Mouse (Mus musculus) stomach, embryonic 16.5 days (tissue): ENCODE data around the gene Unc5cl. TPM values are rescaled to one million over a fixed set of nuclear protein-coding genes. Genes with fewer than 3 reads are reported as not detected.
"Not testable (repeated sequence)": the region's sequence is repeated elsewhere in the genome, so short reads cannot be mapped to it uniquely, and the experiment has no call there.

ENCODE experiments used
- ATAC-seq: fragments of 200-750 bp; cut with Nextera tagmentation; 2 replicates; pipeline ENCODE4 v1.8.0; 2017; ENCODE audit warnings: moderate number of reproducible peaks, moderate TSS enrichment; ENCODE audit not compliant: insufficient read depth, low FRiP score
- H3K27ac ChIP-seq: fragments of 300-500 bp; sonication (generic); 2 replicates; pipeline ENCODE4 v1.5.1; 2014; ENCODE audit warnings: low read length
- H3K27me3 ChIP-seq: fragments of 300-500 bp; sonication (generic); 2 replicates; pipeline ENCODE4 v1.6.1; 2014; ENCODE audit warnings: low read length, control low read depth, mixed read lengths; ENCODE audit not compliant: control insufficient read depth, insufficient read depth
- H3K36me3 ChIP-seq: fragments of 300-500 bp; sonication (generic); 2 replicates; pipeline ENCODE4 v1.6.1; 2014; ENCODE audit warnings: low read length; ENCODE audit not compliant: control insufficient read depth, insufficient read depth
- H3K4me1 ChIP-seq: fragments of 300-500 bp; sonication (generic); 2 replicates; pipeline ENCODE4 v1.6.1; 2014; ENCODE audit warnings: low read length, control low read depth, mixed read lengths; ENCODE audit not compliant: control insufficient read depth, insufficient read depth
- H3K4me2 ChIP-seq: fragments of 300-500 bp; sonication (generic); 2 replicates; pipeline ENCODE4 v1.6.1; 2014; ENCODE audit warnings: low read depth, low read length, mixed read lengths
- H3K4me3 ChIP-seq: fragments of 300-500 bp; sonication (generic); replicated peaks from 2 replicates; pipeline ENCODE4 v1.5.1; 2014; ENCODE audit warnings: mild to moderate bottlenecking, low read length
- H3K9ac ChIP-seq: fragments of 300-500 bp; sonication (generic); 2 replicates; pipeline ENCODE4 v1.6.1; 2014; ENCODE audit warnings: low read length
- H3K9me3 ChIP-seq: fragments of 300-500 bp; sonication (generic); replicated peaks from 2 replicates; pipeline ENCODE4 v1.6.1; 2016; ENCODE audit warnings: low read length, control low read depth; ENCODE audit not compliant: control insufficient read depth
- WGBS: fragments of 180-500 bp; shearing (Covaris S2); extraction: QIAGEN DNeasy Blood & Tissue Kit; methylation state at CpG from one replicate; pipeline ENCODE4 v1.1.7; 2014; 5-methylcytosine and 5-hydroxymethylcytosine counted together
- polyA plus RNA-seq: library from polyadenylated mRNA; unstranded; fragments of >200 nt; fragmentation: Nextera tagmentation; extraction: Ambion mirVana; gene quantifications from 2 replicates; pipeline ENCODE4 v1.2.1, GENCODE M21; 2015

Gene Unc5cl
- polyA plus RNA-seq, 1 experiment from 2014 or later = 13.7 TPM

DNA sequence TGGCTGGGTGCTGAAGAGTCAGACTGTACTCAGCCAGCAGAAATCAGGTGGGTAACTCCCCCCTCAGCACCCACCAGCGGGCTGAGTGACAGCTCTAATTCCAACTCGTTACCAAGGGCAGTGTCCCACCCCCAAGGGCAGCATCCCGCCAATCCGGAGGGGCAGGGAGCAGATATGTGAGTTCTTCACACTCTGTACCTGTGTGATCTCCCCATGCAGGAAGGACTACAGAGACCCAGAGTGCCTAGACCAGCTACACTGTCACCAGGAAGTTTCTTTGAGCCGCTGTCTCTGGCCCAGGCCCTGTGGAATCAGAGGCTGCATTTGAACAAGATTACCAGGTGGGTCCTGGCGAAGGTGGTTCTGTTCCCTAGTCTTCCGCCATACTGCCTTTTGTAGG, 511 bp upstream of the Unc5cl start:
- H3K27ac ChIP-seq = peak overlapping the region; percentile 46
- peaks cover 4% of the 10 kb centered on the region; the same call in 1 of the 2 replicates for H3K4me1 ChIP-seq
- no peaks in the 10 kb centered on the region for H3K36me3 ChIP-seq
- peak overlapping the region; percentile 42 for H3K4me2 ChIP-seq
- WGBS = 49% methylated on average over 7 of the region's 7 CpGs
- H3K27me3 ChIP-seq = no peaks in the 10 kb centered on the region
- peak overlapping the region; percentile 30 for H3K4me3 ChIP-seq
- ATAC-seq = no peak
- H3K9me3 ChIP-seq = no peaks in the 10 kb centered on the region
- peak overlapping the region; percentile 55; the same call in 1 of the 2 replicates for H3K9ac ChIP-seq

DNA sequence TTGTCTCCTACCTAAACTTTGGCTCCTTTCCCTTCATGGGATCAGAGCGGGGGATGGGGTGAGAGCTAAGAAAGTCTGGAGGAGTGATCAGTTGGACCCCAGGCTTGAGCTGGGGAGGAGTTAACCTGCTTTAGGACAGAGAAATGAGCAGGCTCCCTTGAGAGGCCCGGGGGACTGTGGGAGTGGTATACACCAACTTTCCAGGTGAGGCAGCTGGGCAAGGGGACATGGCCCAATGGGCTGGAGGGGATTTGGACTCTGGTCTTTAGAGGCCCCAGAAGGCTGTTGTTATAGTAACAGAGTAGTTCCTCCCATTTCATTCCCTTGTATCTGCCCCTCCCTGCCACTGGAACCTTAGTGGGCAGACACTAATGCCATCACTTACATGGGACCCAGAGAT, 1.3 kb downstream of the Unc5cl start:
- 66% methylated on average over 2 of the region's 2 CpGs for WGBS
- peak; percentile 29; the same call in 1 of the 2 replicates for ATAC-seq

DNA sequence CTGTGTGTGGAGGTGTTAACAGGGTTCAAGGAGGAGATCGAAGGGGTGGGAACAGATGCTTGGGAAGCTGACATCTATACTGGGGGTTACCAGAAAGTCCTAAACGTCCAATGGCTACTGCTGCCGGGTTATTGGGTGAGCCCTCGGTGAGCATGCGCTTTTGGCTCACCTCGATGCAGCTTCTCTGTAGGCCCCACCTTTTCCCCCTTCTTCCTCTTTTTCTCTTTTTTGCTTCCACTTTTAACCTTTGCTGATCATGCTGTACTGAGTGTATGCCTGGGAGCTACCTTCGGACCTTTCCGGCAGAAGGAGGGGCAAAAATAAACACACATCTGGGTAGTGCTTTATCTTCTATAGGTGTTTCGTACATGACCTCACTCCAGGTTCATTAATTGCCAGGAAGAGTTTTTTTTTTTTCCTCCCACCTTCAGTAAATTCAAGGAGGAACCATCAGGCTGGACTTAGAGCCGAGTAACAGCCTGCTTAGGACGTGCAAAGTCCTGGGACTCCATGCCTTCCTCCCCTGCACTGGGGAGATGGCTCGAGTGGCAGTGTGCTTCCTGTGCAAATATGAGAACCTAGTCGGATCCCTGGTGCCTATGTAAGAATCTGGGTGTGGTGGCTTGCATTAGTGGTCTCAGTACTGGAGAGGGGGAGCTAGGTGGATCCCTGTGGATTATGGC, 3.4 kb downstream of the Unc5cl start:
- Histone ChIP-seq H3K36me3 (no peaks in the 10 kb centered on the region), H3K4me1 (no peaks in the 10 kb centered on the region), H3K9ac (no peak overlapping the region; the same call in 1 of the 2 replicates), H3K4me3 (no peak overlapping the region), H3K4me2 (0 out of 2 replicates have a peak overlapping the region, but pooled peaks have one; percentile 3), H3K9me3 (no peaks in the 10 kb centered on the region), H3K27me3 (no peaks in the 10 kb centered on the region), H3K27ac (peak overlapping the region; percentile 59)
- 53% methylated on average over 13 of the region's 13 CpGs for WGBS
- ATAC-seq = peak; percentile 53; the same call in 1 of the 2 replicates

More for the DNA sequence above, 1.3 kb downstream of the Unc5cl start:
- Histone ChIP-seq H3K27me3 (no peaks in the 10 kb centered on the region), H3K27ac (peak overlapping the region; percentile 38), H3K9me3 (no peaks in the 10 kb centered on the region), H3K9ac (peak overlapping the region; percentile 11; the same call in 1 of the 2 replicates), H3K4me1 (peaks cover 4% of the 10 kb centered on the region; the same call in 1 of the 2 replicates), H3K4me2 (peak overlapping the region; percentile 42; the same call in 1 of the 2 replicates), H3K36me3 (no peaks in the 10 kb centered on the region), H3K4me3 (peak overlapping the region; percentile 30)

DNA sequence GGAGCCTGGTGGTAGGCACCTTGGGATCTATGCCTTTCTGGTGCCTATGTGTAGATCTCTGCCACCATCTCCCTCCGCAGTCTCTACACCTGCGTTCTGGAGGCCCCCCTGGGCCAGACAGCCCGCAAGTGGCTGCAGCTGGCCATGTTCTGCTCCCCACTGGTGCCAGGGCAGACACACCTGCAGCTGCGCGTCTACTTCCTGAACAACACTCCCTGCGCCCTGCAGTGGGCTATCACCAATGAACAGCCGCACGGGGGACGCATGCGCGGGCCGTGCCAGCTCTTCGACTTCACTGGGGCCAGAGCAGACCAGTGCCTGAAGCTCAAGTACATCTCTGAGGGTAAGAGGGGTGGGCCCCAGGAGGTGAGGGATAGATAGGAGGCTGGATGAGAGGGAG, 7.4 kb downstream of the Unc5cl start:
- H3K4me3 ChIP-seq = no peak overlapping the region
- H3K4me1 ChIP-seq = peaks cover 1% of the 10 kb centered on the region; the same call in 1 of the 2 replicates
- ATAC-seq = no peak
- no peak overlapping the region for H3K9ac ChIP-seq
- no peaks in the 10 kb centered on the region for H3K9me3 ChIP-seq
- no peaks in the 10 kb centered on the region for H3K27me3 ChIP-seq
- no peak overlapping the region for H3K4me2 ChIP-seq
- no peak overlapping the region for H3K27ac ChIP-seq
- H3K36me3 ChIP-seq = no peaks in the 10 kb centered on the region
- WGBS = 96% methylated on average over 13 of the region's 13 CpGs

DNA sequence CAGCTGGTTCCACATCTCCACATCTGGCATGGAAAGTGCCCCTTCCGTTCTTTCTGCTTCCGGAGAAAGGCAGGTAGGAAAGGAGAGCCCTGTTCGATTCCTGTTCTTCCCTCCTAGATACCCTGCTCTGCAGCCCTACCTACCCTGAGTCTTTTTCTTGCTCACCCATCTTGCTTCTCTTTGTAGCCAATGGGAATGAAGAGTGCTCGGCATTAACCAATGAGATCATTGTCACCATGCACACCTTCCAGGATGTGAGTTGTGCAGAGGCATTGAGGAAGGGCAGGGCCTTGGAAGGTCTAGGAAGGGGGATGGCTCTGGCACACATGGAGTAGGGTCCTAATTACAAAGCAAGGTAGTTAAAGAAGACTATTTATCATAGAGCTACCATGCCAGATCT, 8.7 kb downstream of the Unc5cl start:
- Histone ChIP-seq H3K4me1 (peaks cover 4% of the 10 kb centered on the region; the same call in 1 of the 2 replicates), H3K9me3 (no peaks in the 10 kb centered on the region), H3K4me2 (no peak overlapping the region), H3K27ac (no peak overlapping the region), H3K36me3 (no peaks in the 10 kb centered on the region), H3K27me3 (no peaks in the 10 kb centered on the region), H3K9ac (no peak overlapping the region), H3K4me3 (no peak overlapping the region)
- WGBS = 93% methylated on average over 4 of the region's 4 CpGs
- ATAC-seq = no peak

DNA sequence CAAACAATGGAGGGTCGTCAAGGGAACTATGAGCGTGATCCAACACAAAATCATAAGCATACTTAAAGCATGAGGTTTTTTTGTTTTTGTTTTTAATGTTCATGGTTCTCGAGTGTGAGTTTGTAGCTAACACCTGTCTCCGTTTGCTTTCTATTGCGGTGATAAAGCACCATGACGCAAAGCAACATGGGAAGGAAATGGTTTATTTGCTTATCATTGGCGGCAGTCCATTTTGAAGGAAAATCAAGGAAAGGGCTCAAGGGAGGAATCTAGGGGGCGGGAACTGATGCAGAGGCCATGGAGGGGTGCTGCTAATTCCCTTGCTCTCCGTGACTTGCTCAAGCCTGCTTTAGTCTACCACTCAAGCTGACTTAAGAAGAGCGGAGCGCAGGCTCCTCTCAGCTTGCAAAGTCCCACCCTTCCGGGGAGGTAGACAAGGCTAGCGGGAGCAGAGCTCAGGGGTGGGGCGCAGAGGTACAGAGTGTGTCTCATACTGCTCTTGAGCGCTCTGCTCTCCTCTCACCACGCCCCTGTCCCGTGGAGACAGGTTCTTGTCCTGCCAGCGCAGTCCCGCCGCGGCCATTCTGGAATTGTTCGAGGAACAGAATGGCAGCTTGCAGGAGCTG, 12.2 kb downstream of the Unc5cl start:
- peak; percentile 46 for ATAC-seq
- H3K27me3 ChIP-seq = no peaks in the 10 kb centered on the region
- peak overlapping the region; percentile 21; the same call in 1 of the 2 replicates for H3K4me3 ChIP-seq
- H3K4me1 ChIP-seq = peaks cover 4% of the 10 kb centered on the region; the same call in 1 of the 2 replicates
- peak overlapping the region; percentile 37 for H3K4me2 ChIP-seq
- peak overlapping the region; percentile 48; the same call in 1 of the 2 replicates for H3K9ac ChIP-seq
- no peak overlapping the region for H3K27ac ChIP-seq
- 30% methylated on average over 22 of the region's 22 CpGs for whole genome bisulfite sequencing
- no peaks in the 10 kb centered on the region for H3K9me3 ChIP-seq
- H3K36me3 ChIP-seq = no peaks in the 10 kb centered on the region

DNA sequence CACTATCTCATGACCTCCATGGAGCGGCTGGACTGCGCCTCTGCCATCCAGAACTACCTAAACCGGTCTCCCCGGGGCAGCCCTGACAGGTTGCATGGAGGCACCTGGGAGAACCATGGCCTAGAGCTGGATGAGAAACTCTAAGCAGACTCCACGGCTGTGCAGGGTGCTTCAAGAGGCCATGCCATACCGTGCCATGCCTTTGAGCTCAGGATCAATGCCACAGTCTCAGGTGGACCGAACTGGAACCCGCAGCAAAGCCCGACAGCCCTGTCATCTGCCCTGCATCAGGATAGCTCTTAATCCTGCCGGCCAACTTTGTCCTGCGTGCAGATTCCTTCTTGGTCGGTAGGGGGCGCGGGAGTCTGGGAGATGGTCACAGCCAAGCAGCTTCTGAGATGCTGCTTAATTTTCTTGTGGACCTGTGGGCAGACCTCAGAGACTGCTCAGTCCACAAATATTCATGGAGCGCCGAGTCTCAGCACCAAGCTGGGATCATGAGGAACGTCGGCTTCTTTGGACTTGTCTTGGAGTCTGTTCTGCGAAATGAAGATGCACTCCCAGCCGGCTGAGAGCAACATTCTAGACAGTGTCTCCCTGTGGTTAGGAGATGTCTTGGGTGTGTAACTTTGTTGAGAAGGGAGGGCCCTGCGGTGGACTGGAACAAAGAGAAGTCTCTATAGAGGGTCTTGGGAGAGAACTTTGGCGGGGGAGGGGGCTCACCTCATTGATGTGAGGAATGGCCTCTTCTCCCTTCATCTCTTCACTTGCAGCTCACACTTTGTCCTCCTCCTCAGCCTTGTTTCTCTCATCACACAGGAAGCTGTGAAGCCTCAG, 12.9 kb downstream of the Unc5cl start:
- Histone ChIP-seq H3K4me3 (peak overlapping the region; percentile 21; the same call in 1 of the 2 replicates), H3K4me2 (peak overlapping the region; percentile 37), H3K4me1 (peaks cover 4% of the 10 kb centered on the region; the same call in 1 of the 2 replicates), H3K9me3 (no peaks in the 10 kb centered on the region), H3K27me3 (no peaks in the 10 kb centered on the region), H3K9ac (peak overlapping the region; percentile 48; the same call in 1 of the 2 replicates), H3K36me3 (no peaks in the 10 kb centered on the region), H3K27ac (no peak overlapping the region)
- WGBS = 7% methylated on average over 22 of the region's 22 CpGs
- ATAC-seq = peak; percentile 62

DNA sequence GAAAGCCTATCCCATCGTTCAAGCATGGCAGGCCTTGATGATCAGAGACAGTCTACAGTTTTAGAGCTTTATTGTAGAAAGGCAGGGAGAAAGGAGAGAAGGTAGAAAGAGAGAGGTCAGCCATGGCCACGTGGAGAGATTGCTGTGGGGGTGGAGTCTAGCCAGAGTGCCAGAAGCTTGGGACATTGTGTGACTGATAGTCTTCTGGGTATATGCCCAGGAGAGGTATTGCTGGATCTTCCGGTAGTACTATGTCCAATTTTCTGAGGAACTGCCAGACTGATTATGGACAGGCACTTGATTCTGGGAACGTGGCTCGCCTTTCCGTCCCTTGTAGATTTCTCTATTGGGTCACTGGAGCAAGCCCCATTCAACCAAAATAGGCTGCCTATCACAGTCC, 19.6 kb downstream of the Unc5cl start:
- WGBS = 84% methylated on average over 6 of the region's 6 CpGs
- not testable (repeated sequence) for H3K4me1 ChIP-seq, H3K27ac ChIP-seq, H3K27me3 ChIP-seq, H3K4me2 ChIP-seq, H3K9me3 ChIP-seq, ATAC-seq, H3K36me3 ChIP-seq, H3K9ac ChIP-seq, H3K4me3 ChIP-seq
